Mouse (Mus musculus): ENCODE measurements around the gene Frmd4a. TPM values are rescaled to one million over a fixed set of nuclear protein-coding genes. Genes with fewer than 3 reads are reported as not detected.
A peak's percentile ranks its signal among the peaks of the same experiment; 100 is the strongest.

The Frmd4a gene
- polyA plus RNA-seq, 1 experiment from 2014 or later = 17.7 TPM

- ATAC-seq (ENCODE audit: insufficient number of reproducible peaks, insufficient read depth, low FRiP score, low read depth) = no peak
- WGBS = 73% methylated on average over 3 of the region's 3 CpGs
- no peak overlapping the region for H3K4me2 ChIP-seq (ENCODE audit: low read length)
- no peaks in the 10 kb centered on the region for H3K9me3 ChIP-seq (ENCODE audit: control insufficient read depth, low read length)
- H3K36me3 ChIP-seq (ENCODE audit: control insufficient read depth, insufficient read depth, low read length) = peaks cover 26% of the 10 kb centered on the region
- H3K27ac ChIP-seq (replicated peaks in 1 of 2; ENCODE audit: control insufficient read depth in 1 of 2, insufficient read depth in 1 of 2, low read depth in 2 of 2, low read length in 2 of 2) = peak overlapping the region; percentile 49 to 72; a peak in 3 of 4 replicates
- H3K9ac ChIP-seq (ENCODE audit: low read length) = no peak overlapping the region
- no peaks in the 10 kb centered on the region for H3K27me3 ChIP-seq (ENCODE audit: control insufficient read depth, insufficient read depth, low read length)
- H3K4me1 ChIP-seq (ENCODE audit: control insufficient read depth in 2 of 2, insufficient read depth in 2 of 2, low read length in 2 of 2) = peaks cover 0 to 2% of the 10 kb centered on the region in 2 experiments; a peak in 1 of 4 replicates
- no peak overlapping the region for H3K4me3 ChIP-seq (ENCODE audit: control insufficient read depth in 1 of 2, insufficient read depth in 1 of 2, low read depth in 1 of 2, low read length in 2 of 2)
These were observed 604.0 kb downstream of the Frmd4a start for GRCm38 (mm10) chr2:4621471-4621985.

GRCm38 (mm10) chr2:4626911-4627310, 609.4 kb downstream of the Frmd4a start:
- Histone ChIP-seq H3K27me3 (ENCODE audit: control insufficient read depth, insufficient read depth, low read length) (no peaks in the 10 kb centered on the region), H3K4me1 (ENCODE audit: control insufficient read depth in 2 of 2, insufficient read depth in 2 of 2, low read length in 2 of 2) (peaks cover 0 to 6% of the 10 kb centered on the region in 2 experiments; a peak in 1 of 4 replicates), H3K27ac (replicated peaks in 1 of 2; ENCODE audit: control insufficient read depth in 1 of 2, insufficient read depth in 1 of 2, low read depth in 2 of 2, low read length in 2 of 2) (no peak overlapping the region), H3K9me3 (ENCODE audit: control insufficient read depth, low read length) (no peaks in the 10 kb centered on the region), H3K4me2 (ENCODE audit: low read length) (no peak overlapping the region), H3K9ac (ENCODE audit: low read length) (no peak overlapping the region), H3K4me3 (ENCODE audit: control insufficient read depth in 1 of 2, insufficient read depth in 1 of 2, low read depth in 1 of 2, low read length in 2 of 2) (no peak overlapping the region), H3K36me3 (ENCODE audit: control insufficient read depth, insufficient read depth, low read length) (peaks cover 40% of the 10 kb centered on the region)
- 92% methylated on average over 3 of the region's 3 CpGs for WGBS
- ATAC-seq (ENCODE audit: insufficient number of reproducible peaks, insufficient read depth, low FRiP score, low read depth) = no peak

- Histone ChIP-seq H3K9ac (ENCODE audit: low read length) (no peak overlapping the region), H3K36me3 (ENCODE audit: control insufficient read depth, insufficient read depth, low read length) (peaks cover 39% of the 10 kb centered on the region)
- WGBS = 85% methylated on average over 2 of the region's 2 CpGs
These were observed 611.4 kb downstream of the Frmd4a start for GRCm38 (mm10) chr2:4628920-4629319.

GRCm38 (mm10) chr2:4629470-4629869, 612.0 kb downstream of the Frmd4a start:
- Histone ChIP-seq H3K9me3 (ENCODE audit: control insufficient read depth, low read length) (no peaks in the 10 kb centered on the region), H3K27ac (replicated peaks in 1 of 2; ENCODE audit: control insufficient read depth in 1 of 2, insufficient read depth in 1 of 2, low read depth in 2 of 2, low read length in 2 of 2) (no peak overlapping the region), H3K4me1 (ENCODE audit: control insufficient read depth in 2 of 2, insufficient read depth in 2 of 2, low read length in 2 of 2) (peaks cover 0 to 6% of the 10 kb centered on the region in 2 experiments; a peak in 1 of 4 replicates), H3K27me3 (ENCODE audit: control insufficient read depth, insufficient read depth, low read length) (no peaks in the 10 kb centered on the region), H3K4me2 (ENCODE audit: low read length) (no peak overlapping the region), H3K9ac (ENCODE audit: low read length) (no peak overlapping the region), H3K4me3 (ENCODE audit: control insufficient read depth in 1 of 2, insufficient read depth in 1 of 2, low read depth in 1 of 2, low read length in 2 of 2) (no peak overlapping the region), H3K36me3 (ENCODE audit: control insufficient read depth, insufficient read depth, low read length) (peaks cover 39% of the 10 kb centered on the region)
- 78% methylated on average over 11 of the region's 11 CpGs for WGBS
- no peak for ATAC-seq (ENCODE audit: insufficient number of reproducible peaks, insufficient read depth, low FRiP score, low read depth)

More at GRCm38 (mm10) chr2:4628920-4629319, 611.4 kb downstream of the Frmd4a start:
- Histone ChIP-seq H3K27me3 (ENCODE audit: control insufficient read depth, insufficient read depth, low read length) (no peaks in the 10 kb centered on the region), H3K9me3 (ENCODE audit: control insufficient read depth, low read length) (no peaks in the 10 kb centered on the region), H3K4me2 (ENCODE audit: low read length) (no peak overlapping the region), H3K4me3 (ENCODE audit: control insufficient read depth in 1 of 2, insufficient read depth in 1 of 2, low read depth in 1 of 2, low read length in 2 of 2) (no peak overlapping the region), H3K4me1 (ENCODE audit: control insufficient read depth in 2 of 2, insufficient read depth in 2 of 2, low read length in 2 of 2) (peaks cover 0 to 6% of the 10 kb centered on the region in 2 experiments; a peak in 1 of 4 replicates), H3K27ac (replicated peaks in 1 of 2; ENCODE audit: control insufficient read depth in 1 of 2, insufficient read depth in 1 of 2, low read depth in 2 of 2, low read length in 2 of 2) (no peak overlapping the region)
- ATAC-seq (ENCODE audit: insufficient number of reproducible peaks, insufficient read depth, low FRiP score, low read depth) = no peak

GRCm38 (mm10) chr2:4630197-4630835, 612.8 kb downstream of the Frmd4a start:
- Histone ChIP-seq H3K4me2 (ENCODE audit: low read length) (no peak overlapping the region), H3K9me3 (ENCODE audit: control insufficient read depth, low read length) (no peaks in the 10 kb centered on the region), H3K4me3 (ENCODE audit: control insufficient read depth in 1 of 2, insufficient read depth in 1 of 2, low read depth in 1 of 2, low read length in 2 of 2) (no peak overlapping the region), H3K4me1 (ENCODE audit: control insufficient read depth in 2 of 2, insufficient read depth in 2 of 2, low read length in 2 of 2) (peaks cover 0 to 6% of the 10 kb centered on the region in 2 experiments; a peak in 1 of 4 replicates), H3K27ac (replicated peaks in 1 of 2; ENCODE audit: control insufficient read depth in 1 of 2, insufficient read depth in 1 of 2, low read depth in 2 of 2, low read length in 2 of 2) (no peak overlapping the region), H3K36me3 (ENCODE audit: control insufficient read depth, insufficient read depth, low read length) (peaks cover 46% of the 10 kb centered on the region), H3K9ac (ENCODE audit: low read length) (no peak overlapping the region), H3K27me3 (ENCODE audit: control insufficient read depth, insufficient read depth, low read length) (no peaks in the 10 kb centered on the region)
- 90% methylated on average over 10 of the region's 10 CpGs for WGBS
- ATAC-seq (ENCODE audit: insufficient number of reproducible peaks, insufficient read depth, low FRiP score, low read depth) = no peak

- H3K4me2 ChIP-seq (ENCODE audit: low read length) = no peak overlapping the region
- 88% methylated on average over 8 of the region's 8 CpGs for WGBS
- H3K9ac ChIP-seq (ENCODE audit: low read length) = no peak overlapping the region
- H3K27ac ChIP-seq (replicated peaks in 1 of 2; ENCODE audit: control insufficient read depth in 1 of 2, insufficient read depth in 1 of 2, low read depth in 2 of 2, low read length in 2 of 2) = no peak overlapping the region
- ATAC-seq (ENCODE audit: insufficient number of reproducible peaks, insufficient read depth, low FRiP score, low read depth) = no peak
- no peak overlapping the region for H3K4me3 ChIP-seq (ENCODE audit: control insufficient read depth in 1 of 2, insufficient read depth in 1 of 2, low read depth in 1 of 2, low read length in 2 of 2)
- no peaks in the 10 kb centered on the region for H3K4me1 ChIP-seq (ENCODE audit: control insufficient read depth in 2 of 2, insufficient read depth in 2 of 2, low read length in 2 of 2)
- peaks cover 88% of the 10 kb centered on the region for H3K36me3 ChIP-seq (ENCODE audit: control insufficient read depth, insufficient read depth, low read length)
- H3K9me3 ChIP-seq (ENCODE audit: control insufficient read depth, low read length) = no peaks in the 10 kb centered on the region
- H3K27me3 ChIP-seq (ENCODE audit: control insufficient read depth, insufficient read depth, low read length) = no peaks in the 10 kb centered on the region
These were observed 618.3 kb downstream of the Frmd4a start for GRCm38 (mm10) chr2:4635804-4636203.

GRCm38 (mm10) chr2:4636656-4637055, 619.1 kb downstream of the Frmd4a start:
- 73% methylated on average over 7 of the region's 7 CpGs for WGBS
- Histone ChIP-seq H3K27me3 (ENCODE audit: control insufficient read depth, insufficient read depth, low read length) (no peaks in the 10 kb centered on the region), H3K36me3 (ENCODE audit: control insufficient read depth, insufficient read depth, low read length) (peaks cover 90% of the 10 kb centered on the region), H3K4me1 (ENCODE audit: control insufficient read depth in 2 of 2, insufficient read depth in 2 of 2, low read length in 2 of 2) (no peaks in the 10 kb centered on the region), H3K4me3 (ENCODE audit: control insufficient read depth in 1 of 2, insufficient read depth in 1 of 2, low read depth in 1 of 2, low read length in 2 of 2) (no peak overlapping the region), H3K4me2 (ENCODE audit: low read length) (no peak overlapping the region), H3K9ac (ENCODE audit: low read length) (no peak overlapping the region), H3K27ac (replicated peaks in 1 of 2; ENCODE audit: control insufficient read depth in 1 of 2, insufficient read depth in 1 of 2, low read depth in 2 of 2, low read length in 2 of 2) (no peak overlapping the region), H3K9me3 (ENCODE audit: control insufficient read depth, low read length) (no peaks in the 10 kb centered on the region)
- ATAC-seq (ENCODE audit: insufficient number of reproducible peaks, insufficient read depth, low FRiP score, low read depth) = no peak
